Mouse (Mus musculus): ENCODE data around the gene Lrg1. TPM values are rescaled to one million over a fixed set of nuclear protein-coding genes. Genes with fewer than 3 reads are reported as not detected.

Gene Lrg1
- polyA plus RNA-seq, 1 experiment from 2014 or later = 0.24 TPM

GRCm38 (mm10) chr17:56131136-56131535 is 9.3 kb upstream of the Lrg1 start:
- Histone ChIP-seq H3K4me3 (ENCODE audit: low read depth, low read length) (no peak overlapping the region), H3K9ac (replicated peaks; ENCODE audit: low read depth, low read length) (no peak overlapping the region), H3K9me3 (ENCODE audit: control insufficient read depth, low read length) (no peaks in the 10 kb centered on the region), H3K4me2 (ENCODE audit: low read depth, low read length) (no peak overlapping the region), H3K27me3 (ENCODE audit: control insufficient read depth, insufficient read depth, low read length) (no peaks in the 10 kb centered on the region), H3K27ac (ENCODE audit: low read depth, low read length) (no peak overlapping the region), H3K36me3 (ENCODE audit: control insufficient read depth, insufficient read depth, low read length) (peaks cover 35% of the 10 kb centered on the region), H3K4me1 (ENCODE audit: control insufficient read depth, insufficient read depth, low read length) (peaks cover 15% of the 10 kb centered on the region; the same call in 1 of the 2 replicates)
- no peak for ATAC-seq (ENCODE audit: low read depth)
- 90% methylated on average over 10 of the region's 10 CpGs for WGBS

GRCm38 (mm10) chr17:56128246-56128645 is 6.4 kb upstream of the Lrg1 start:
- WGBS = 82% methylated on average over 15 of the region's 15 CpGs
- Histone ChIP-seq H3K9me3 (ENCODE audit: control insufficient read depth, low read length) (no peaks in the 10 kb centered on the region), H3K27ac (ENCODE audit: low read depth, low read length) (no peak overlapping the region), H3K4me3 (ENCODE audit: low read depth, low read length) (no peak overlapping the region), H3K9ac (replicated peaks; ENCODE audit: low read depth, low read length) (no peak overlapping the region), H3K4me2 (ENCODE audit: low read depth, low read length) (no peak overlapping the region), H3K4me1 (ENCODE audit: control insufficient read depth, insufficient read depth, low read length) (no peaks in the 10 kb centered on the region), H3K27me3 (ENCODE audit: control insufficient read depth, insufficient read depth, low read length) (peaks cover 13% of the 10 kb centered on the region), H3K36me3 (ENCODE audit: control insufficient read depth, insufficient read depth, low read length) (peaks cover 48% of the 10 kb centered on the region)
- ATAC-seq (ENCODE audit: low read depth) = no peak

GRCm38 (mm10) chr17:56126175-56126574 is 4.4 kb upstream of the Lrg1 start:
- Histone ChIP-seq H3K27ac (ENCODE audit: low read depth, low read length) (no peak overlapping the region), H3K9ac (replicated peaks; ENCODE audit: low read depth, low read length) (no peak overlapping the region), H3K27me3 (ENCODE audit: control insufficient read depth, insufficient read depth, low read length) (peaks cover 24% of the 10 kb centered on the region), H3K4me2 (ENCODE audit: low read depth, low read length) (no peak overlapping the region), H3K4me3 (ENCODE audit: low read depth, low read length) (no peak overlapping the region), H3K4me1 (ENCODE audit: control insufficient read depth, insufficient read depth, low read length) (no peaks in the 10 kb centered on the region), H3K36me3 (ENCODE audit: control insufficient read depth, insufficient read depth, low read length) (peaks cover 44% of the 10 kb centered on the region), H3K9me3 (ENCODE audit: control insufficient read depth, low read length) (peaks cover 8% of the 10 kb centered on the region)
- 72% methylated on average over 11 of the region's 11 CpGs for WGBS
- ATAC-seq (ENCODE audit: low read depth) = no peak

- Histone ChIP-seq H3K4me1 (ENCODE audit: control insufficient read depth, insufficient read depth, low read length) (no peaks in the 10 kb centered on the region), H3K27me3 (ENCODE audit: control insufficient read depth, insufficient read depth, low read length) (peaks cover 33% of the 10 kb centered on the region), H3K9ac (replicated peaks; ENCODE audit: low read depth, low read length) (no peak overlapping the region), H3K9me3 (ENCODE audit: control insufficient read depth, low read length) (peaks cover 8% of the 10 kb centered on the region), H3K4me3 (ENCODE audit: low read depth, low read length) (no peak overlapping the region), H3K4me2 (ENCODE audit: low read depth, low read length) (no peak overlapping the region), H3K36me3 (ENCODE audit: control insufficient read depth, insufficient read depth, low read length) (peaks cover 35% of the 10 kb centered on the region), H3K27ac (ENCODE audit: low read depth, low read length) (no peak overlapping the region)
- WGBS = 94% methylated on average over 4 of the region's 4 CpGs
- no peak for ATAC-seq (ENCODE audit: low read depth)
These were observed 3.5 kb upstream of the Lrg1 start for GRCm38 (mm10) chr17:56125276-56125630.

- no peak for ATAC-seq (ENCODE audit: low read depth)
- H3K9ac ChIP-seq (replicated peaks; ENCODE audit: low read depth, low read length) = no peak overlapping the region
- no peaks in the 10 kb centered on the region for H3K4me1 ChIP-seq (ENCODE audit: control insufficient read depth, insufficient read depth, low read length)
- WGBS = 10% methylated on average over 55 of the region's 59 CpGs
- peaks cover 34% of the 10 kb centered on the region for H3K36me3 ChIP-seq (ENCODE audit: control insufficient read depth, insufficient read depth, low read length)
- peak overlapping the region; percentile 12; the same call in 1 of the 2 replicates for H3K4me3 ChIP-seq (ENCODE audit: low read depth, low read length)
- peaks cover 8% of the 10 kb centered on the region for H3K9me3 ChIP-seq (ENCODE audit: control insufficient read depth, low read length)
- peaks cover 40% of the 10 kb centered on the region for H3K27me3 ChIP-seq (ENCODE audit: control insufficient read depth, insufficient read depth, low read length)
- H3K27ac ChIP-seq (ENCODE audit: low read depth, low read length) = no peak overlapping the region
- peak overlapping the region; percentile 31 for H3K4me2 ChIP-seq (ENCODE audit: low read depth, low read length)
These were observed 2.8 kb upstream of the Lrg1 start for GRCm38 (mm10) chr17:56124377-56125275.

- ATAC-seq (ENCODE audit: low read depth) = no peak
- H3K4me3 ChIP-seq (ENCODE audit: low read depth, low read length) = peak overlapping the region; percentile 12; the same call in 1 of the 2 replicates
These were observed 2.0 kb upstream of the Lrg1 start for GRCm38 (mm10) chr17:56123681-56124340.

GRCm38 (mm10) chr17:56123161-56123560 is 1.4 kb upstream of the Lrg1 start:
- Histone ChIP-seq H3K4me2 (ENCODE audit: low read depth, low read length) (no peak overlapping the region), H3K27ac (ENCODE audit: low read depth, low read length) (no peak overlapping the region), H3K27me3 (ENCODE audit: control insufficient read depth, insufficient read depth, low read length) (peaks cover 51% of the 10 kb centered on the region), H3K4me3 (ENCODE audit: low read depth, low read length) (no peak overlapping the region), H3K9ac (replicated peaks; ENCODE audit: low read depth, low read length) (no peak overlapping the region), H3K9me3 (ENCODE audit: control insufficient read depth, low read length) (peaks cover 8% of the 10 kb centered on the region), H3K4me1 (ENCODE audit: control insufficient read depth, insufficient read depth, low read length) (no peaks in the 10 kb centered on the region), H3K36me3 (ENCODE audit: control insufficient read depth, insufficient read depth, low read length) (peaks cover 30% of the 10 kb centered on the region)
- 89% methylated on average over 12 of the region's 12 CpGs for WGBS
- ATAC-seq (ENCODE audit: low read depth) = no peak

More at GRCm38 (mm10) chr17:56123681-56124340, 2.0 kb upstream of the Lrg1 start:
- Histone ChIP-seq H3K4me2 (ENCODE audit: low read depth, low read length) (no peak overlapping the region; the same call in 1 of the 2 replicates), H3K9me3 (ENCODE audit: control insufficient read depth, low read length) (peaks cover 8% of the 10 kb centered on the region), H3K36me3 (ENCODE audit: control insufficient read depth, insufficient read depth, low read length) (peaks cover 34% of the 10 kb centered on the region), H3K27me3 (ENCODE audit: control insufficient read depth, insufficient read depth, low read length) (peaks cover 44% of the 10 kb centered on the region), H3K4me1 (ENCODE audit: control insufficient read depth, insufficient read depth, low read length) (no peaks in the 10 kb centered on the region), H3K9ac (replicated peaks; ENCODE audit: low read depth, low read length) (no peak overlapping the region), H3K27ac (ENCODE audit: low read depth, low read length) (no peak overlapping the region)
- 50% methylated on average over 38 of the region's 59 CpGs for WGBS

- Histone ChIP-seq H3K4me3 (ENCODE audit: low read depth, low read length) (no peak overlapping the region), H3K27me3 (ENCODE audit: control insufficient read depth, insufficient read depth, low read length) (peaks cover 51% of the 10 kb centered on the region), H3K27ac (ENCODE audit: low read depth, low read length) (no peak overlapping the region), H3K4me1 (ENCODE audit: control insufficient read depth, insufficient read depth, low read length) (no peaks in the 10 kb centered on the region), H3K9ac (replicated peaks; ENCODE audit: low read depth, low read length) (no peak overlapping the region), H3K9me3 (ENCODE audit: control insufficient read depth, low read length) (peaks cover 8% of the 10 kb centered on the region), H3K36me3 (ENCODE audit: control insufficient read depth, insufficient read depth, low read length) (peaks cover 10% of the 10 kb centered on the region), H3K4me2 (ENCODE audit: low read depth, low read length) (no peak overlapping the region)
- 6% methylated on average over 66 of the region's 66 CpGs for WGBS
- no peak for ATAC-seq (ENCODE audit: low read depth)
These were observed 1.6 kb downstream of the Lrg1 start for GRCm38 (mm10) chr17:56119981-56120880.
